ENCODE assay signal across 8 mouse cellular contexts in the genomic region with DNA sequence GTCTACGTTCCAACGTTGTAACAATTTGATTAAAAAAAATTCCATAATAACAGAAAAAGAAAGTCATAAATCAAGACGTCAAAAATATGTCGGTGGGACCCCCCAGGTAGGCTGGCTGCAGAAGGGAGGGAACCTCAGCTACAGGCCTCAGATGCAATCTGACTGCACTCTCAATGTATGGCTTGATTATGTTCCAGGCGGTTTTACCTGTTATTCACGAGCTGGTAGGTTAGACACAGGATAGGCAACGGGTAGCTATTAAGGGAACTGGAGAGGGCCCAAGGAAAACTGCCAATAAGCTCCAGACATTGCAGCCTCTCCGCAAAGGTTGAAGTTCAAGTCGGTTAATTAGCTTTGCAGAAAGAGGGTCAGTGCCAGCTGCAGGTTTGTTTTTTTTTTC. TPM values are rescaled to one million over a fixed set of nuclear protein-coding genes. Genes with fewer than 3 reads are reported as not detected.
DNase-seq lines count a peak whose midpoint lies in the region; ATAC-seq and TF ChIP-seq lines count a peak whose summit lies in the region.

No protein-coding gene starts in this region.

- H3K27me3 ChIP-seq in hindbrain, embryonic 15.5 days, result no peaks in the 10 kb centered on the region; the same call in 1 of the 2 replicates
- H3K27me3 ChIP-seq in liver, embryonic 14.5 days (ENCODE audit: control insufficient read depth, insufficient read depth, low read length), result no peaks in the 10 kb centered on the region

- no peak for TF ChIP-seq EP300 in liver, embryonic 14.5 days (IDR thresholded peaks at IDR 0.05; ENCODE audit: low read depth)

- intact Hi-C loops in left cerebral cortex, postnatal 10 days (cut with DNase I), result loop anchor here (5.0 kb wide), 1 partner anchor 35 kb away; no protein-coding TSS in a partner anchor

- no peak for ATAC-seq in hindbrain, embryonic 15.5 days (ENCODE audit: low FRiP score, low read depth)
- ATAC-seq in liver, embryonic 14.5 days (ENCODE audit: insufficient read depth), result no peak

- TF ChIP-seq CTCF in bone marrow macrophage, adult 2 months (IDR thresholded peaks at IDR 0.05; ENCODE audit: low read depth, low read length), result no peak
- TF ChIP-seq CTCF in liver, embryonic 14.5 days (IDR thresholded peaks at IDR 0.05; ENCODE audit: low read depth), result no peak

- no peak overlapping the region for H3K27ac ChIP-seq in bone marrow macrophage, adult 2 months (ENCODE audit: insufficient read depth, low read depth, low read length)
- no peak overlapping the region; the same call in 1 of the 2 replicates for H3K27ac ChIP-seq in hindbrain, embryonic 15.5 days (replicated peaks)
- H3K27ac ChIP-seq in liver, embryonic 14.5 days, result no peak overlapping the region

- WGBS in hindbrain, embryonic 15.5 days, result 23% methylated on average over 9 of the region's 9 CpGs
- 31% methylated on average over 9 of the region's 9 CpGs for WGBS in liver, embryonic 14.5 days (ENCODE audit: insufficient replicate concordance)

- peak overlapping the region; percentile 83 for H3K9ac ChIP-seq in hindbrain, embryonic 15.5 days
- no peak overlapping the region for H3K9ac ChIP-seq in liver, embryonic 14.5 days (replicated peaks)

- peak; percentile 50 for DNase-seq in embryo, embryonic 10.5 days (ENCODE audit: low spot score)
- no peak for DNase-seq in embryo, embryonic 9.5 days (ENCODE audit: extremely low spot score)
- DNase-seq in liver, embryonic 14.5 days (ENCODE audit: low read depth in 3 of 3, low spot score in 3 of 3), result no peak
- no peak for DNase-seq in adrenal gland, postnatal 14 days
- no peak for DNase-seq in layer of hippocampus, adult 9-11 months
- DNase-seq in left cerebral cortex, postnatal 10 days (ENCODE audit: extremely low spot score in 1 of 2, low spot score in 2 of 2), result no peak

- no peaks in the 10 kb centered on the region for H3K36me3 ChIP-seq in hindbrain, embryonic 15.5 days
- no peaks in the 10 kb centered on the region for H3K36me3 ChIP-seq in liver, embryonic 14.5 days (replicated peaks; ENCODE audit: control insufficient read depth, insufficient read depth, low read depth)

- H3K9me3 ChIP-seq in hindbrain, embryonic 15.5 days, result no peaks in the 10 kb centered on the region
- no peaks in the 10 kb centered on the region for H3K9me3 ChIP-seq in liver, embryonic 14.5 days (ENCODE audit: control insufficient read depth, low read length)

- peak overlapping the region; percentile 94 for H3K4me3 ChIP-seq in bone marrow macrophage, adult 2 months (ENCODE audit: insufficient read depth, low read length)
- H3K4me3 ChIP-seq in hindbrain, embryonic 15.5 days, result peak overlapping the region; percentile 83
- H3K4me3 ChIP-seq in liver, embryonic 14.5 days (ENCODE audit: insufficient read depth in 1 of 2, low read depth in 2 of 2, low read length in 2 of 2), result peak overlapping the region; percentile 62 to 72; a peak in 2 of 4 replicates

- no peak for TF ChIP-seq POLR2A in bone marrow macrophage, adult 2 months (IDR thresholded peaks at IDR 0.05; ENCODE audit: borderline replicate concordance, low read depth, low read length)

- peak overlapping the region; percentile 96 for H3K4me2 ChIP-seq in hindbrain, embryonic 15.5 days
- H3K4me2 ChIP-seq in liver, embryonic 14.5 days (ENCODE audit: low read depth), result peak overlapping the region; percentile 77

- peaks cover 11% of the 10 kb centered on the region for H3K4me1 ChIP-seq in bone marrow macrophage, adult 2 months (ENCODE audit: control insufficient read depth, insufficient read depth, low read length)
- peaks cover 22% of the 10 kb centered on the region for H3K4me1 ChIP-seq in hindbrain, embryonic 15.5 days (replicated peaks)
- H3K4me1 ChIP-seq in liver, embryonic 14.5 days (replicated peaks; ENCODE audit: control insufficient read depth in 2 of 2, insufficient read depth in 2 of 2, low read length in 1 of 2), result peaks cover 0 to 4% of the 10 kb centered on the region in 2 experiments; a peak in 1 of 4 replicates

RNA-seq across cellular contexts. Expression of a gene that starts 0.6 kb away (rescaled TPM):
- 17.2 and 17.3 TPM in 2 replicates for polyA plus RNA-seq in bone marrow macrophage, adult 2 months (2012; ENCODE audit: insufficient read depth, insufficient read length, missing spikeins)
- 75.0 and 78.5 TPM in 2 replicates for polyA plus RNA-seq in hindbrain, embryonic 15.5 days (2015; fragmentation: Nextera tagmentation; extraction: Ambion mirVana)
- polyA plus RNA-seq in liver, embryonic 14.5 days (2012; rRNA removed), result 20.5 and 24.8 TPM in 2 replicates
- 27.7 and 32.2 TPM in 2 replicates for polyA plus RNA-seq in liver, embryonic 14.5 days (2014; fragmentation: Nextera tagmentation; extraction: Ambion mirVana)
- total RNA-seq in adrenal gland, postnatal 14 days (2021), result 64.7 and 76.2 TPM in 2 replicates
- 100 to 1,000 TPM; 127 to 133 TPM for total RNA-seq in left cerebral cortex, postnatal 10 days (2021)
